Mouse (Mus musculus) myocyte (in vitro differentiated cells): Measurements from ENCODE around the gene Zscan2. TPM values are rescaled to one million over a fixed set of nuclear protein-coding genes. Genes with fewer than 3 reads are reported as not detected.

Source experiments
- H3K27me3 ChIP-seq: one replicate; pipeline ENCODE4 v1.6.1; 2011; ENCODE audit not compliant: control insufficient read depth, insufficient read depth, insufficient read length
- H3K36me3 ChIP-seq: one replicate; pipeline ENCODE4 v1.6.1; 2011; ENCODE audit not compliant: control insufficient read depth, insufficient read depth
- H3K4me2 ChIP-seq: one replicate; pipeline ENCODE4 v1.6.1; 2011; ENCODE audit warnings: low read depth, control low read depth
- H3K4me3 ChIP-seq: one replicate; pipeline ENCODE4 v1.5.1; 2011; ENCODE audit warnings: mild to moderate bottlenecking, control low read depth, moderate library complexity
- H3K79me2 ChIP-seq: one replicate; pipeline ENCODE4 v1.6.1; 2011; ENCODE audit not compliant: control insufficient read depth, insufficient read depth
- H3ac ChIP-seq: one replicate; pipeline ENCODE4 v1.6.1; 2011; ENCODE audit not compliant: control insufficient read depth, insufficient read length
- CEBPB ChIP-seq: IDR thresholded peaks from 2 replicates; pipeline ENCODE4 v1.6.1; 2011; ENCODE audit warnings: mild to moderate bottlenecking, moderate library complexity; ENCODE audit not compliant: poor library complexity, insufficient read depth, severe bottlenecking
- E2F4 ChIP-seq: IDR thresholded peaks from one replicate; pipeline ENCODE4 v1.6.1; 2011; ENCODE audit warnings: mild to moderate bottlenecking, control low read depth, moderate library complexity; ENCODE audit not compliant: insufficient read depth
- MAX ChIP-seq: IDR thresholded peaks from one replicate; pipeline ENCODE4 v1.6.1; 2011; ENCODE audit warnings: low read depth, mild to moderate bottlenecking, control low read depth
- MYOD1 ChIP-seq, 3 experiments: IDR thresholded peaks; one replicate each; pipeline ENCODE4 v1.6.1; 2011; ENCODE audit warnings: control low read depth in 2 of 3, low read depth in 2 of 3, mild to moderate bottlenecking in 2 of 3, moderate library complexity in 1 of 3; ENCODE audit not compliant: insufficient read length in 2 of 3, control insufficient read depth in 1 of 3
- MYOG ChIP-seq, 3 experiments: IDR thresholded peaks; one replicate each; pipeline ENCODE4 v1.6.1; 2011; ENCODE audit warnings: control low read depth in 2 of 3, low read depth in 2 of 3, mild to moderate bottlenecking in 2 of 3; ENCODE audit not compliant: insufficient read length in 2 of 3, control insufficient read depth in 1 of 3, insufficient read depth in 1 of 3
- POLR2A ChIP-seq: IDR thresholded peaks from one replicate; pipeline ENCODE4 v1.6.1; 2011; ENCODE audit warnings: low read depth, mild to moderate bottlenecking, control low read depth, moderate library complexity; ENCODE audit not compliant: insufficient read length
- POLR2AphosphoS2 ChIP-seq: IDR thresholded peaks from one replicate; pipeline ENCODE4 v1.6.1; 2011; ENCODE audit warnings: low read depth, control low read depth; ENCODE audit not compliant: insufficient read length
- REST ChIP-seq: IDR thresholded peaks from one replicate; pipeline ENCODE4 v1.6.1; 2011; ENCODE audit warnings: mild to moderate bottlenecking, control low read depth, moderate library complexity; ENCODE audit not compliant: insufficient read depth, insufficient read length
- SRF ChIP-seq: IDR thresholded peaks from one replicate; pipeline ENCODE4 v1.6.1; 2011; ENCODE audit warnings: low read depth; ENCODE audit not compliant: control insufficient read depth, insufficient read length
- TCF12 ChIP-seq: IDR thresholded peaks from one replicate; pipeline ENCODE4 v1.6.1; 2011; ENCODE audit warnings: mild to moderate bottlenecking, control low read depth; ENCODE audit not compliant: poor library complexity, insufficient read depth, severe bottlenecking
- TCF3 ChIP-seq: IDR thresholded peaks from one replicate; pipeline ENCODE4 v1.6.1; 2011; ENCODE audit warnings: low read depth, control low read depth; ENCODE audit not compliant: insufficient read length
- USF1 ChIP-seq: IDR thresholded peaks from one replicate; pipeline ENCODE4 v1.6.1; 2011; ENCODE audit warnings: low read depth, mild to moderate bottlenecking, control low read depth, moderate library complexity
- polyA plus RNA-seq: library from polyadenylated mRNA; unstranded; fragments of >200 nt; fragmentation: generic; extraction: Trizol; gene quantifications from one replicate; pipeline ENCODE4 v1.2.1, GENCODE M21; 2012; ENCODE audit warnings: missing spikeins

Zscan2 gene
- polyA plus RNA-seq, 1 experiment = 6.3 TPM

- H3K36me3 ChIP-seq = no peaks in the 10 kb centered on the region
- H3K4me3 ChIP-seq = no peak overlapping the region
- no peaks in the 10 kb centered on the region for H3K79me2 ChIP-seq
- H3K27me3 ChIP-seq = no peaks in the 10 kb centered on the region
- no peak for TF ChIP-seq SRF
- no peak for TF ChIP-seq REST
- no peak for TF ChIP-seq MAX
- TF ChIP-seq E2F4 = no peak
- no peak for TF ChIP-seq POLR2AphosphoS2
- TF ChIP-seq MYOD1 (IDR thresholded peaks at IDR 0.05; ENCODE audit: control insufficient read depth in 1 of 3, insufficient read length in 2 of 3, low read depth in 2 of 3) = no peak
- no peak for TF ChIP-seq CEBPB
- TF ChIP-seq MYOG (IDR thresholded peaks at IDR 0.05; ENCODE audit: control insufficient read depth in 1 of 3, insufficient read depth in 1 of 3, insufficient read length in 2 of 3, low read depth in 2 of 3) = no peak
- no peak for TF ChIP-seq TCF12
- no peak for TF ChIP-seq POLR2A
- TF ChIP-seq USF1 = no peak
- no peak for TF ChIP-seq TCF3
- H3K4me2 ChIP-seq = no peak overlapping the region
- no peak overlapping the region for H3ac ChIP-seq
These were observed 5.4 kb upstream of the Zscan2 start for GRCm38 (mm10) chr7:80855316-80855715.

DNA sequence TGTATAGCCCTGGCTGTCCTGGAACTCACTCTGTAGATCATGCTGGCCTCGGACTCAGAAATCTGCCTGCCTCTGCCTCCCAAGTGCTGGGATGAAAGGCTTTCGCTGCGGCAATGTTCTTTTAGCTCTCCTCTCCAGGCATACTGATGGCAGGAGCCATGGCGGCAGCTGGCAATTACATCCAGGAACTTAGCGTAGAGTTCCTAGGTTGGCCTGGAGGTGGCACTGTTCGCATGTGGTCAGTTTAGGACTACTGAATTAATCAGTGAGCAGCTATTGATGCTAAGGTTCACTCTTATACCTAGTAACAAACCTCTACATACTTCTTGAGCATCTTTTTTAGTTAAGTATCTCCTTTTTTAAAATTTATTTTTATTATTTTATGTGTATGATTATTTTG, 3.5 kb upstream of the Zscan2 start:
- H3K36me3 ChIP-seq = no peaks in the 10 kb centered on the region
- H3K4me2 ChIP-seq = peak overlapping the region; percentile 24
- no peak overlapping the region for H3ac ChIP-seq
- H3K27me3 ChIP-seq = no peaks in the 10 kb centered on the region
- H3K4me3 ChIP-seq = no peak overlapping the region
- peaks cover 6% of the 10 kb centered on the region for H3K79me2 ChIP-seq
- TF ChIP-seq MAX = no peak
- no peak for TF ChIP-seq E2F4
- TF ChIP-seq POLR2AphosphoS2 = no peak
- TF ChIP-seq POLR2A = no peak
- TF ChIP-seq CEBPB = no peak
- TF ChIP-seq TCF12 = no peak
- no peak for TF ChIP-seq USF1
- TF ChIP-seq MYOG (IDR thresholded peaks at IDR 0.05; ENCODE audit: control insufficient read depth in 1 of 3, insufficient read depth in 1 of 3, insufficient read length in 2 of 3, low read depth in 2 of 3) = no peak
- no peak for TF ChIP-seq REST
- no peak for TF ChIP-seq MYOD1 (IDR thresholded peaks at IDR 0.05; ENCODE audit: control insufficient read depth in 1 of 3, insufficient read length in 2 of 3, low read depth in 2 of 3)
- no peak for TF ChIP-seq TCF3
- TF ChIP-seq SRF = no peak

- Histone ChIP-seq H3K79me2 (peaks cover 6% of the 10 kb centered on the region), H3K27me3 (no peaks in the 10 kb centered on the region), H3K4me2 (peak overlapping the region; percentile 97), H3ac (peak overlapping the region; percentile 79), H3K36me3 (no peaks in the 10 kb centered on the region), H3K4me3 (peak overlapping the region; percentile 68)
- TF ChIP-seq REST (no peak), E2F4 (no peak), USF1 (peak; percentile 73)
These were observed 493 bp upstream of the Zscan2 start for GRCm38 (mm10) chr7:80860227-80860626.

DNA sequence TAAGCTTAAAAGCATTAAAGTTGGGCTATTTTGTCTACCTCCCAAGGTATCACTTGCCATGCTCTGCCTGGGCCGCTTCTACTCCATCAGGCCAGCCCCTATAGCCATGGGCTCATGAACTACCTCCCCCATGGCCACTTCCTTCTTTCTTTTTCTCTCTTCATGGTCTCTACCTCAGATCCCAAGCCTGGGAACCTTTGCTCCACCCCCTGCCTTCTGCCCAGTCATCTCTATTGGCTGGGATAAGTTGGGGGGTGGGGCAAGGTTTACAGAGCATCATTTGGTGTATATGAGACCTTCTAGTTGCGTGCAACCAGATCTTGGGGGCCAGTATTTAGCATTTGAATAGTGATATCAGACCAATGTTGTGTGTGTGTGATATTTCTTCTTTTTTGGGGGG, 1.8 kb downstream of the Zscan2 start:
- H3ac ChIP-seq = no peak overlapping the region
- no peak overlapping the region for H3K4me3 ChIP-seq
- peaks cover 11% of the 10 kb centered on the region for H3K79me2 ChIP-seq
- H3K27me3 ChIP-seq = no peaks in the 10 kb centered on the region
- H3K4me2 ChIP-seq = no peak overlapping the region
- no peaks in the 10 kb centered on the region for H3K36me3 ChIP-seq
- TF ChIP-seq TCF12 (no peak), POLR2AphosphoS2 (no peak), MYOG (IDR thresholded peaks at IDR 0.05; ENCODE audit: control insufficient read depth in 1 of 3, insufficient read depth in 1 of 3, insufficient read length in 2 of 3, low read depth in 2 of 3) (no peak), TCF3 (no peak), MAX (no peak), SRF (no peak), MYOD1 (IDR thresholded peaks at IDR 0.05; ENCODE audit: control insufficient read depth in 1 of 3, insufficient read length in 2 of 3, low read depth in 2 of 3) (no peak), REST (no peak), E2F4 (no peak), POLR2A (no peak), CEBPB (no peak), USF1 (no peak)

DNA sequence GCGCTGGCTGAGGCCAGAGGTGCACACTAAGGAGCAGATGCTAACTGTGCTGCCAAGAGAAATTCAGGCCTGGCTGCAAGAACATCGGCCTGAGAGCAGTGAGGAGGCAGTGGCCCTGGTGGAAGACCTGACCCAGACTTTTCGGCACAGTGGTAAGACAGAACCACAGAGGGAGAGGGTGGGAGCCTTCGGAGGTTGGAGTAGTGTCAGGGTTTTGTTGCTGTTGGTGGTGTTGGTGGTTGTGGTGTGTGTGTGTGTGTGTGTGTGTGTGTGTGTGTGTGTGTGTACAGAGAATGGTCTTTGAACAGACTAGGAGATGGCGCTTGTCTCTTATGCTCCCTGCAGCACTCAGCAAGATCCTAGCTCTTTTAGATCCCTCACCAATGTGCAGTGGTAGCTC, 2.8 kb downstream of the Zscan2 start:
- H3K36me3 ChIP-seq = peaks cover 1% of the 10 kb centered on the region
- H3K4me3 ChIP-seq = no peak overlapping the region
- H3K4me2 ChIP-seq = no peak overlapping the region

More for the DNA sequence above, 2.8 kb downstream of the Zscan2 start:
- no peak overlapping the region for H3ac ChIP-seq
- H3K79me2 ChIP-seq = peaks cover 11% of the 10 kb centered on the region
- no peaks in the 10 kb centered on the region for H3K27me3 ChIP-seq
- TF ChIP-seq MAX (no peak), USF1 (no peak), CEBPB (no peak), REST (no peak), POLR2AphosphoS2 (no peak), TCF12 (no peak), SRF (no peak)
